Mouse (Mus musculus) G1E-ER4 (cell line): ENCODE results near the gene Ptcd1. TPM values are rescaled to one million over a fixed set of nuclear protein-coding genes. Genes with fewer than 3 reads are reported as not detected.

Experiments
- GATA1 ChIP-seq: IDR thresholded peaks from one replicate; pipeline ENCODE4 v1.8.0; 2012; ENCODE audit warnings: low read length, inconsistent platforms
- polyA plus RNA-seq: library from polyadenylated mRNA; stranded (reverse); fragments of >175 nt; gene quantifications from 2 replicates; pipeline ENCODE4 v1.2.3, GENCODE M21; 2012

The Ptcd1 gene
- 19.6 and 19.7 TPM in 2 replicates for polyA plus RNA-seq

- TF ChIP-seq GATA1: no peak
Observed at GRCm38 (mm10) chr5:145166536-145167305, at the start of gene Ptcd1, which contains the start of gene Cpsf4. TSS of gene Ptcd1 (minus strand) at chr5:145167108. TSS of gene Cpsf4 (plus strand) at chr5:145167213.

GRCm38 (mm10) chr5:145214679-145215078 is 47.8 kb upstream of the Ptcd1 start:
- TF ChIP-seq GATA1: no peak

- TF ChIP-seq GATA1: no peak
Observed at GRCm38 (mm10) chr5:145213505-145213904, 46.6 kb upstream of the Ptcd1 start.

GRCm38 (mm10) chr5:145212216-145212615 is 45.3 kb upstream of the Ptcd1 start:
- TF ChIP-seq GATA1: no peak

GRCm38 (mm10) chr5:145211340-145211739 is 44.4 kb upstream of the Ptcd1 start:
- no peak for TF ChIP-seq GATA1

- TF ChIP-seq GATA1: no peak
Observed at GRCm38 (mm10) chr5:145207954-145208353, 41.0 kb upstream of the Ptcd1 start.

GRCm38 (mm10) chr5:145207385-145207784 is 40.5 kb upstream of the Ptcd1 start:
- TF ChIP-seq GATA1: no peak

GRCm38 (mm10) chr5:145205041-145205440 is 38.1 kb upstream of the Ptcd1 start:
- no peak for TF ChIP-seq GATA1

- TF ChIP-seq GATA1: no peak
Observed at GRCm38 (mm10) chr5:145203936-145204691, 37.2 kb upstream of the Ptcd1 start, which contains the start of gene Zkscan5. TSS of gene Zkscan5 (plus strand) at chr5:145204562.

GRCm38 (mm10) chr5:145202446-145202845 is 35.5 kb upstream of the Ptcd1 start:
- TF ChIP-seq GATA1: no peak

- no peak for TF ChIP-seq GATA1
Observed at GRCm38 (mm10) chr5:145201321-145201991, 34.5 kb upstream of the Ptcd1 start, which contains the start of gene Zkscan14. TSS of gene Zkscan14 (minus strand) at chr5:145201868.

GRCm38 (mm10) chr5:145200387-145200786 is 33.5 kb upstream of the Ptcd1 start:
- no peak for TF ChIP-seq GATA1

- TF ChIP-seq GATA1: no peak
Observed at GRCm38 (mm10) chr5:145191962-145192361, 25.1 kb upstream of the Ptcd1 start, which contains the start of gene Atp5j2. TSS of gene Atp5j2 (minus strand) at chr5:145192062.

GRCm38 (mm10) chr5:145190875-145191798 is 24.2 kb upstream of the Ptcd1 start:
- TF ChIP-seq GATA1: no peak

- TF ChIP-seq GATA1: no peak
Observed at GRCm38 (mm10) chr5:145190373-145190772, 23.5 kb upstream of the Ptcd1 start.
